Mouse (Mus musculus) spleen, adult 2 months (tissue): ENCODE results near the gene Rapgefl1. TPM values are rescaled to one million over a fixed set of nuclear protein-coding genes. Genes with fewer than 3 reads are reported as not detected.

Experiments
- DNase-seq, 2 experiments: peaks; one replicate each; pipeline versions ENCODE4 v3.0.0 to v3.0.0-alpha.2; 2012 to 2021; ENCODE audit warnings: low spot score in 2 of 2, low read depth in 1 of 2
- H3K27ac ChIP-seq: fragments of 200-500 bp; 2 replicates; pipeline ENCODE4 v1.5.1; 2012; ENCODE audit warnings: low read length, inconsistent platforms; ENCODE audit not compliant: insufficient read depth
- H3K27me3 ChIP-seq: fragments of 200-500 bp; 2 replicates; pipeline ENCODE4 v1.6.1; 2012; ENCODE audit warnings: mild to moderate bottlenecking, moderate library complexity, low read length, inconsistent platforms; ENCODE audit not compliant: control insufficient read depth, insufficient read depth
- H3K36me3 ChIP-seq: fragments of 200-500 bp; 2 replicates; pipeline ENCODE4 v1.6.1; 2012; ENCODE audit warnings: mild to moderate bottlenecking, low read length, inconsistent platforms; ENCODE audit not compliant: control insufficient read depth, insufficient read depth
- H3K4me1 ChIP-seq: fragments of 200-500 bp; 2 replicates; pipeline ENCODE4 v1.6.1; 2011; ENCODE audit warnings: inconsistent platforms; ENCODE audit not compliant: control insufficient read depth, insufficient read depth, insufficient read length
- H3K4me3 ChIP-seq: fragments of 200-500 bp; 2 replicates; pipeline ENCODE4 v1.5.1; 2011; ENCODE audit warnings: mild to moderate bottlenecking, inconsistent platforms; ENCODE audit not compliant: insufficient read depth, insufficient read length; ENCODE audit errors: extremely low read depth
- CTCF ChIP-seq: fragments of 200-500 bp; IDR thresholded peaks from 2 replicates; pipeline ENCODE4 v1.5.1; 2011; ENCODE audit warnings: mild to moderate bottlenecking, inconsistent platforms; ENCODE audit not compliant: insufficient read depth, insufficient read length, insufficient replicate concordance; ENCODE audit errors: extremely low read depth
- POLR2A ChIP-seq: fragments of 200-500 bp; IDR thresholded peaks from 2 replicates; pipeline ENCODE4 v1.6.1; 2011; ENCODE audit warnings: low read depth, low read length, inconsistent platforms
- WGBS: fragments of 180-500 bp; shearing (Covaris S2); methylation state at CpG from one replicate; pipeline ENCODE4 v1.1.7; 2018; 5-methylcytosine and 5-hydroxymethylcytosine counted together
- polyA plus RNA-seq: library from polyadenylated mRNA; depleted of rRNA; stranded (reverse); fragments of >200 nt; gene quantifications from 2 replicates; pipeline ENCODE4 v1.2.3, GENCODE M21; 2012

Rapgefl1 gene
- polyA plus RNA-seq, 1 experiment = 1.9 TPM

GRCm38 (mm10) chr11:98854659-98855058, 18.1 kb downstream of the Rapgefl1 start:
- no peak for DNase-seq
- Histone ChIP-seq H3K27ac (no peak overlapping the region), H3K27me3 (no peaks in the 10 kb centered on the region), H3K4me3 (no peak overlapping the region), H3K4me1 (no peaks in the 10 kb centered on the region), H3K36me3 (no peaks in the 10 kb centered on the region)
- 95% methylated on average over 2 of the region's 2 CpGs for WGBS
- no peak for TF ChIP-seq CTCF
- no peak for TF ChIP-seq POLR2A

- Histone ChIP-seq H3K27ac (no peak overlapping the region), H3K36me3 (no peaks in the 10 kb centered on the region), H3K27me3 (no peaks in the 10 kb centered on the region), H3K4me3 (no peak overlapping the region), H3K4me1 (peaks cover 4% of the 10 kb centered on the region; the same call in 1 of the 2 replicates)
- TF ChIP-seq POLR2A = no peak
- TF ChIP-seq CTCF = peak; percentile 22; the same call in 1 of the 2 replicates
- peak; percentile 41 to 73 for DNase-seq
- 37% methylated on average over 14 of the region's 14 CpGs for WGBS
Measured at GRCm38 (mm10) chr11:98858759-98859731, 22.5 kb downstream of the Rapgefl1 start.

- Histone ChIP-seq H3K4me1 (peaks cover 4% of the 10 kb centered on the region; the same call in 1 of the 2 replicates), H3K27me3 (no peaks in the 10 kb centered on the region), H3K27ac (peak within 1 kb of the TSS; percentile 71), H3K36me3 (peaks cover 9% of the 10 kb centered on the region; the same call in 1 of the 2 replicates), H3K4me3 (peak within 1 kb of the TSS; percentile 84)
- WGBS = 10% methylated on average over 41 of the region's 41 CpGs
- peak; percentile 59 for TF ChIP-seq CTCF
- TF ChIP-seq POLR2A = peak; percentile 1; the same call in 1 of the 2 replicates
- peak; percentile 89 to 95 for DNase-seq
Measured at GRCm38 (mm10) chr11:98863028-98863750, 26.6 kb downstream of the Rapgefl1 start, which contains the start of gene Wipf2. Gene Wipf2 (plus strand): TSS chr11:98863638.

- Histone ChIP-seq H3K27me3 (no peaks in the 10 kb centered on the region), H3K36me3 (peaks cover 9% of the 10 kb centered on the region; the same call in 1 of the 2 replicates), H3K27ac (peak overlapping the region; percentile 71), H3K4me3 (peak overlapping the region; percentile 84), H3K4me1 (peaks cover 4% of the 10 kb centered on the region; the same call in 1 of the 2 replicates)
- WGBS = under 1% methylated on average over 35 of the region's 39 CpGs
- TF ChIP-seq POLR2A = no peak
- TF ChIP-seq CTCF = no peak
- DNase-seq = no peak
Measured at GRCm38 (mm10) chr11:98863751-98864429, 27.3 kb downstream of the Rapgefl1 start.

DNA sequence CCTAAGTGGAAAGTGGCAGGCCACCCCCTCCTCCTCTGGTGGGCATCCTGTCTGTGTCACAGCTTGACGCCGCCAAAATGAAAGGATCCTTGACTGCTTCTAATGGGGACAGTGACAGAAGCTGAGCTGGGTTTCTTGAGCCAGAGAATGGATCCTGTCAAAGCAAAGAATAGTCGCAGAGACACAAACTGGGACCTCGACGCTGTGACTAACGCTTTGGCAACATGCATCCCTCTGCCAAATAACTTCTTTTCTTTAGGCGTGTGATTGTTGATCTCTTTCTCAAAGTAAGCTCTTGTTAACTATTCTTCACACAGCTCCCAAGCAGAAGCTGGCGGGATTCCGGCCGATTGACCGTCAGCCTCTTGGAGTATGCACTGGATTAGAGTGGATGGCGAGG, 30.7 kb downstream of the Rapgefl1 start:
- 96% methylated on average over 12 of the region's 12 CpGs for WGBS
- no peak overlapping the region for H3K27ac ChIP-seq
- H3K27me3 ChIP-seq = no peaks in the 10 kb centered on the region
- peaks cover 10% of the 10 kb centered on the region; the same call in 1 of the 2 replicates for H3K36me3 ChIP-seq
- peaks cover 4% of the 10 kb centered on the region; the same call in 1 of the 2 replicates for H3K4me1 ChIP-seq
- TF ChIP-seq POLR2A (no peak), CTCF (no peak)
- DNase-seq = no peak
- H3K4me3 ChIP-seq = no peak overlapping the region

GRCm38 (mm10) chr11:98869906-98870305, 33.3 kb downstream of the Rapgefl1 start:
- no peak for DNase-seq
- WGBS = 89% methylated on average over 8 of the region's 8 CpGs

More at GRCm38 (mm10) chr11:98869906-98870305, 33.3 kb downstream of the Rapgefl1 start:
- Histone ChIP-seq H3K4me1 (no peaks in the 10 kb centered on the region), H3K36me3 (peaks cover 10% of the 10 kb centered on the region; the same call in 1 of the 2 replicates), H3K4me3 (no peak overlapping the region), H3K27ac (no peak overlapping the region), H3K27me3 (no peaks in the 10 kb centered on the region)
- TF ChIP-seq CTCF = no peak
- no peak for TF ChIP-seq POLR2A
